Mouse (Mus musculus): Measurements from ENCODE around the gene Man1a2. TPM values are rescaled to one million over a fixed set of nuclear protein-coding genes. Genes with fewer than 3 reads are reported as not detected.

Man1a2 gene
- 10 to 100 TPM; 52.8 to 53.8 TPM for total RNA-seq (2021)

- intact Hi-C loops (cut with DNase I) = loop anchor here (5.0 kb wide), 2 partner anchors 198 to 237 kb away; partner anchors contain the start of genes Tent5c and Trim45
- DNase-seq (ENCODE audit: low spot score) = peak; percentile 80
Observed at GRCm38 (mm10) chr3:100685087-100685762, at the start of gene Man1a2. Gene Man1a2, minus strand, starts transcription at chr3:100685503.

- no peak for DNase-seq (ENCODE audit: low spot score)
- intact Hi-C loops (cut with DNase I) = no loop called here
Observed at GRCm38 (mm10) chr3:100734482-100735154, 49.3 kb upstream of the Man1a2 start.

GRCm38 (mm10) chr3:100731896-100732295, 46.6 kb upstream of the Man1a2 start:
- DNase-seq (ENCODE audit: low spot score) = no peak
- intact Hi-C loops (cut with DNase I) = no loop called here

DNA sequence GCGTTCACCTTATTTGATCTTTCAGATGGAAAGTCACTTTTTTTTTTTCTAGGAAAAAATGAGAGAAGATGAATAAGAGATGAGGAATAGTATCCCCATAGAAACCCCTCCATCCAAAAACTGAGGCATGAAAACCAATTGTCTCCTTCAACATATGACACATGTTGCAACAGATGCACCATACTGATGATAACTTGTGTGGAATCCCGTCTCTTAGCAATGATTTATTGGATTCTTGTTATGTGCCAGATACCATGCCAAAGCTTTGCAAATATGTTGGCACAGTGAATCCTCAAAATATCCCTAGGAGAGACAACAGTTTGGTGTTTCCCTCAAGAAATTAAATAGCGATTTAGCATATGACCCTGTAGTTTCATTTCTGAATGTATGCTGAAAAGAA, 46.0 kb upstream of the Man1a2 start:
- intact Hi-C loops (cut with DNase I) = no loop called here
- no peak for DNase-seq (ENCODE audit: low spot score)

DNA sequence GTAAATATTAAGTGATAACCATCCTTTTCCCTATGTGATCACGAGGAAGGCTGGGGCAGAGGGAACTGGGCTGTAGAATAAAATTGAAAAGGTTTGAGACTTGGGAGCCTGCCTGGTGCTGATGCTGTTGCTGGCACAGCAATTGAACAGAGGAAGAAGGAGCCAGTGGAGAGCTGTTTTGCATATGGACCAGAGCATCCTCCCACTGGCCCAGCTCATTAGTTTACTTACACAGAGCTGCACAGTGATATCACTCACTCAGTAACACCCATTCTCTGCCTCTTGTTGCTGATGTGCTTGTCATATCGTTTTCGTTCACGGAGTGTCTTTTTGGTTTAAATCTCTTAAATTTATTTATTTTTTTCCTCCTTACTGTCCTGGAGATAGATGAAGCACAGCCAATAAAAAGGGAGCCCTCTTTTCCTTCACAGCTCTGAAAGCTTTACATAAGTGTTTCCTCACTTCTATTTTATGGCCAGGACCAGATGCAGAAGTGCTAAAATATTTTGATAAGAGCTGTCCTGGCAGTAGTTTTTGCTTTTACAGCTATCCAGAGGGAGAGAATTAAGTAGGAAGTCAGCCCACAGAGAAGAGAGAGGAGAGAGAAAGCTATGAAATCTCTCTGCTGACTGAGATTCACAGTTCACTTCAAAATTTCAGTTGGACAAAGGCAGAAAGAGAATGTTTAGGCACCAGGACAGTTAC, 42.9 kb upstream of the Man1a2 start:
- intact Hi-C loops (cut with DNase I) = no loop called here
- DNase-seq (ENCODE audit: low spot score) = no peak

GRCm38 (mm10) chr3:100725960-100726674, 40.8 kb upstream of the Man1a2 start:
- intact Hi-C loops (cut with DNase I) = no loop called here

DNA sequence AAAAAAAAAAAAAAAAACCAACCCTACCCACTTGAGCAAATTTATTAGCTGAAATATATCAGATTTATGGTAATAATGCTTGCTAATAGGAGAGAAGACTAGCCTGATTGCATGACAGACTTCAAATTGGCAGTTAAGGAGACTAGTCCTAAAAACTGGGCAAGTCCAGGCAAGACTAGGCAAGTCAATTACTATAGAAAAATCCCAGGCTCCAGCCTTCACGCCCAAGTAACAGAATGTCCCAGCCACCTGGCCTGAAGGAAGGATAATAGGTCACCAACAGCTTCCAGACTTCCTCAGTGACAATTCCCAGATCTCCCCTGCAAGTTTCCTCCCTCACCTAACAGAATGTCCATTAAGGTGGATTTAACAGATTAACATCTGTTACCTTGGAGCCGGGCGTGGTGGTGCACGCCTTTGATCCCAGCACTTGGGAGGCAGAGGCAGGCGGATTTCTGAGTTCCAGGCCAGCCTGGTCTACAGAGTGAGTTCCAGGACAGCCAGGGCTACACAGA, 35.5 kb upstream of the Man1a2 start:
- intact Hi-C loops (cut with DNase I) = no loop called here

More at GRCm38 (mm10) chr3:100725960-100726674, 40.8 kb upstream of the Man1a2 start:
- DNase-seq (ENCODE audit: low spot score) = no peak

GRCm38 (mm10) chr3:100716241-100716640, 30.9 kb upstream of the Man1a2 start:
- intact Hi-C loops (cut with DNase I) = no loop called here
- no peak for DNase-seq (ENCODE audit: low spot score)

More for the DNA sequence above, 35.5 kb upstream of the Man1a2 start:
- DNase-seq (ENCODE audit: low spot score) = no peak

DNA sequence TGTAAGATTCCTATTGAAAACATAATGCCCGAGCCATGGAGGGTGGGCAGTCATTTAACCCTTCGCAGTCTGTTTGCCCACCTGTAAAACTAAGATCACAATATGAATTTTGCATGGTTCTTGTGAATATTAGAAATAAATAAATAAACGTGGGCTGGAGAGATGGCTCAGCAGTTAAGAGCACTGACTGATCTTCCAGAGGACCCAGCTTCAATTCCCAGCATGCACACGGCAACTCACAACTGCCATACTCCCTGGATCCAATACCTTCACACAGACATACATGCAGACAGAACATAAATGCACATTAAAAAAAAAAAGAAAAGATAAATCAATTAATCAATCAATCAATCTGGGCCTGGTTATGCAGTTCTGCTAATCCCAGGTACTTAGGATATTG, 30.1 kb upstream of the Man1a2 start:
- no peak for DNase-seq (ENCODE audit: low spot score)
- intact Hi-C loops (cut with DNase I) = no loop called here

GRCm38 (mm10) chr3:100713142-100714005, 28.1 kb upstream of the Man1a2 start:
- no peak for DNase-seq (ENCODE audit: low spot score)
- intact Hi-C loops (cut with DNase I) = no loop called here

DNA sequence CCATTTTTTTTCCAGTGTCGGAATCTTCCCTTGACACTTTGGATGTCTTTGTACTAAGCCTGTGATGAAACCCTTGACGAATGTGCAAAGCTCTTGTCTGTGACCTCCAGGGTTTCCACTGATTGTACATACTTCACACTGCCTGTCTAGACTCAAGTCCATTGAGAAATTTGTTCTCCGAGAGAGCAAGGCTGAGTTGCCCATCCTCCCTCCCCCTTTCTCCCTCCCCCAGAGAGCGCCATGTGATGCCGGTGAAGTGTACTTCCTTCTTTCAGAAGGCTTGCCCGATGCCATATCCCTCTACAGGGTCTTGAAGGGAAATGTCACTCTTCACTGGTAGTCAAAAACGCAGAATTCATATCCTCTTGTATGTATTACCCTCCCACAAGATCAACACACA, 26.8 kb upstream of the Man1a2 start:
- no peak for DNase-seq (ENCODE audit: low spot score)
- intact Hi-C loops (cut with DNase I) = no loop called here

GRCm38 (mm10) chr3:100711486-100711885, 26.2 kb upstream of the Man1a2 start:
- intact Hi-C loops (cut with DNase I) = no loop called here
- no peak for DNase-seq (ENCODE audit: low spot score)

DNA sequence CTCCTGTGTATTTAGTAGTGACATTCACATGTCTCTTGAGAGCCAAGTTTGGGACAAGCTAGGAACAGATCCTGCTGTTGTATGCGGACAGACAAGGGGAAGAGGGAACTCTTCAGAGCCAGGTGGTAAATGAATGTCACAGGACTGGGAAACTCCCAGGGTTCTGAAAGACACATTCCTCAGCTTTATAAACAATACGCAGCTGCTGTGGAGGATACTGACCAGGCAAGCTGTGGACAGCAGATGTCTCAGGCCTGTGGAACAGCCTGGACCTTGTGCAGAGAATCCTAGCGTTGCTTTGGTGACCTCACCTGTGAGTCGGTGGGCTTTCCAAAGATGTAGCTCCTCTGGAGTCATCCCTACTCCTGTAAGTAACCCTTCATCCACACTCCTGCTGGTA, 21.8 kb upstream of the Man1a2 start:
- intact Hi-C loops (cut with DNase I) = no loop called here
- DNase-seq (ENCODE audit: low spot score) = no peak

GRCm38 (mm10) chr3:100705128-100705667, 19.9 kb upstream of the Man1a2 start:
- intact Hi-C loops (cut with DNase I) = no loop called here
- no peak for DNase-seq (ENCODE audit: low spot score)

GRCm38 (mm10) chr3:100703847-100704644, 18.7 kb upstream of the Man1a2 start:
- intact Hi-C loops (cut with DNase I) = no loop called here
- DNase-seq (ENCODE audit: low spot score) = no peak

DNA sequence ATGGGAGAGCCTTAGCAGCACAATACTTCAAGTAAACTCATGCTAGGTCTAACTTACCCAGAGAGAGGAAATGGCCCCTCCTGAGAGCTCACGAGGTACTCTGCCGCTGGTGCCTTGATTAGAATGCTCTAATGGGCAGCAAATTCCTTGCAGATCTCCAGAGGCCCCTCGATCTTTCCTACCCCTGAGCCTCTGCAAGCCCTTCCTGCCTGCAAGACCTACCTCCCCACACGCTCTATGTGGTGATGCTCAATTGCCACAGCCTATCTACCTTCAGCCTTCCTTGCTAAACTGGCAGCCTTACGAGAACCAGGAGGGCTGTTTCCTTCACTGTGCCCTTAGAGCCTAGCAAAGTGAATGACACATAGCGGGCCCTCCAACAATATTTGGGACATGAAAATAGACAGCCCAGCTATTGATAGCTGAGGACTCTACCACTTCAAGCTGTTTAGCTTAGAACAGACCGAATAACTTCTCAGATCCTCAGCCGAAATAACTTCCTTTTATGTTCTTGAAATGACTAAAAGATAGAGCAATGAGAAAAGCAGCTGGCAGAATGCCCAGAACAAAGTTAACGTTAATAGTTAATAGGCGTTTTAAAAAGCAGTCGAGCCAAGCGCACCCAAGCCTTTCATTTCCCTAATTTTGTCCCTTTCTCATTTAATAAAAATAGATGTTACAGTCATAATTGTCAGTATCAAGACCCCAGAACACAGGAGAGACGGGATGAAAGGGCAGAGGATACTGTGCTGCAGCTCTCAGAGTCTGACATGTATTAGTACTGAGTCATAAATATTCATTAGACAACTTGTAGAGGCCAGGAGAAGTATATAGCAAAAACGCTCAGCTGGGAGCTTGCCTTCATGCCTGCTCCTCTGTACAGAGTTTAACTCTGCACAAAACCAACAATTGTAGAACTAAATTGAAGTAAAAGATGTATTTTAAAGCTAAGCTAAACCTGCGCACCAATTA, 17.9 kb upstream of the Man1a2 start:
- DNase-seq (ENCODE audit: low spot score) = no peak
- intact Hi-C loops (cut with DNase I) = no loop called here

DNA sequence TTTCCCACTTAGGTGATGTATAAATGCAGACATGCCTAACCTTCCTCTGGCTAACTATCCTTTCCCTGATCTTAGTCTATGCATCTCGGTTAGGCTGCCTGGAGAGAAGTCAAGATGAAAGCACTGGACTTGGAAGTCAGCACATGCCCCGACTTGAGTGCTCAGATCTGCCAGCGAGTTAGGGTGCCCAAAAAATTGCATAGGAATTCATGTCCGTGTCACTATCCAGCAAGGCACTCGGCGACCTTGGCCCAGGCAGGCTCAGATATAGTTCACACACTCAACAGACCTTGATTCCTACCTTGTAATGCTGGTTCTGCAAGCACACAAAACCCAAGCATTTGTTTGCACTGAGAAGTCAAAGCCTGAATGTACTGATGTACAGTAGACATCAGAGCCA, 3.4 kb upstream of the Man1a2 start:
- intact Hi-C loops (cut with DNase I) = loop anchor here (5.0 kb wide), 2 partner anchors 201 to 234 kb away; partner anchors contain the start of genes Tent5c and Trim45
- no peak for DNase-seq (ENCODE audit: low spot score)

Data from heart, postnatal 25 days (tissue).